Mouse (Mus musculus): ENCODE results near the gene Psme4. TPM values are rescaled to one million over a fixed set of nuclear protein-coding genes. Genes with fewer than 3 reads are reported as not detected.

The Psme4 gene
- 2.1 and 4.9 TPM in 2 replicates for polyA plus RNA-seq (2012; rRNA removed)

DNA sequence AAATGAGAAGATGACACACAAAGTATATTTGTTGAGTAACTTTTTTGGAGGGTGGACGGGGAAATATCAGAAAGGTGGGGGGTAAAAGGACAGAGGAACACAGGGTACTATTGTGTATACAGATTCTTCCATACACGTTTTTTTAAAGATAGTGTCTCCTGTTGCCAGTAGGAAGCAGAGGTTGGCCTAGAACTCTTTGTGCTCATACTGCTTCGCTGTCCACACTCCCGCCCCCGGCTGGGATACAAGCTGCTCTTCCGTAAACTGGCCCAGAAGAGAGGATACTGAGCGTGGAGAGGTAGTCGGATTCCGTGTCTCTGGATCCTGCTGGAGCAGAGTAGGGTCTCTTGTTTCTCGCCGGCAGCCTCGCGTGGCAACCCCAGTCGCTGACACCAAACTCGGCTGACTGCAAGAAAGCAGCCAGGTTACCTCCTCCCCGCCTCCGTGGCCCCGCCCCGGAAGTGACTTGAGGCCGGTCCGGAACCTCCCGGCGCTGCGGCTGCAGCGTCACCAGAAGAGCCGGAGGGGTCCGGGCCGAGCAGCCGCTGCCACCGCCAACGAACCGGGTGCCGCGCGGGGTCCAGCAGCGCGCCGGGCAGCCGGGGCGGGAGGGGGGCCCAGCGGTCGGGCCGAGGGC is at the start of gene Psme4:
Gene Psme4, plus strand, starts transcription at position 460 of the 637 bp plus-strand sequence.
- H3K36me3 ChIP-seq (ENCODE audit: control insufficient read depth, insufficient read depth, low read length): no peaks in the 10 kb centered on the region
- peak within 1 kb of the TSS; percentile 69 for H3K27ac ChIP-seq (ENCODE audit: insufficient read depth, low read depth, low read length)
- H3K4me1 ChIP-seq (ENCODE audit: control insufficient read depth, insufficient read depth, insufficient read length, low read length): no peaks in the 10 kb centered on the region; the same call in 1 of the 2 replicates
- no peaks in the 10 kb centered on the region for H3K27me3 ChIP-seq (ENCODE audit: control insufficient read depth, insufficient read depth, low read length)
- TF ChIP-seq CTCF (IDR thresholded peaks at IDR 0.05; ENCODE audit: extremely low read depth, insufficient read length, insufficient replicate concordance, low read depth, low read length) (no peak), POLR2A (IDR thresholded peaks at IDR 0.05; ENCODE audit: low read depth, low read length) (peak; percentile 79)
- WGBS: 3% methylated on average over 42 of the region's 43 CpGs
- peak within 1 kb of the TSS; percentile 84 for H3K4me3 ChIP-seq (ENCODE audit: low read depth, low read length)

- TF ChIP-seq CTCF (IDR thresholded peaks at IDR 0.05; ENCODE audit: extremely low read depth, insufficient read length, insufficient replicate concordance, low read depth, low read length) (no peak), POLR2A (IDR thresholded peaks at IDR 0.05; ENCODE audit: low read depth, low read length) (no peak)
- Histone ChIP-seq H3K27me3 (ENCODE audit: control insufficient read depth, insufficient read depth, low read length) (no peaks in the 10 kb centered on the region), H3K27ac (ENCODE audit: insufficient read depth, low read depth, low read length) (no peak overlapping the region), H3K4me3 (ENCODE audit: low read depth, low read length) (no peak overlapping the region), H3K4me1 (ENCODE audit: control insufficient read depth, insufficient read depth, insufficient read length, low read length) (no peaks in the 10 kb centered on the region), H3K36me3 (ENCODE audit: control insufficient read depth, insufficient read depth, low read length) (no peaks in the 10 kb centered on the region)
- WGBS: 46% methylated on average over 5 of the region's 5 CpGs
Observed at GRCm38 (mm10) chr11:30723438-30723837, 48.1 kb upstream of the Psme4 start.

DNA sequence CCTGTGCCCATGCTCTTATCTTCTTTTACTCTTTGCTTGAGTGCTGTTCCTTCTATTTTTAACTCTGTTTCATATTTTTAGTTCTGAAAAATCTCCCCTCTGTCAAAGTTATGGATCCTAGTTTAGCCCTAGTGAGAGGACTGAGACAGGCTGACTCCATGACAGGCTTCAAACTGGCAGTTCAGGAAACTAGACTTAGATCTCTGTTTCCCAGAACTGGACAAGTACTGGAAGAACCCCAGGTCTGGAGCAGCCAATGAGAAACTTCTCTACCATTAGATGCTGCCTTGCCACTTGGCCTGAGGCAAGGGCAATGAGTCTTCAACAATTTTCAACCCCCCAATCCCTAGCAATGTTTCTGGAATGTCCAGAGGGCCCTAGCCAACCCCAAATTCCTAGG is 40.8 kb upstream of the Psme4 start:
- H3K27me3 ChIP-seq (ENCODE audit: control insufficient read depth, insufficient read depth, low read length): no peaks in the 10 kb centered on the region
- H3K27ac ChIP-seq (ENCODE audit: insufficient read depth, low read depth, low read length): no peak overlapping the region
- H3K4me3 ChIP-seq (ENCODE audit: low read depth, low read length): no peak overlapping the region
- no peaks in the 10 kb centered on the region for H3K4me1 ChIP-seq (ENCODE audit: control insufficient read depth, insufficient read depth, insufficient read length, low read length)
- no peaks in the 10 kb centered on the region for H3K36me3 ChIP-seq (ENCODE audit: control insufficient read depth, insufficient read depth, low read length)
- no peak for TF ChIP-seq POLR2A (IDR thresholded peaks at IDR 0.05; ENCODE audit: low read depth, low read length)

DNA sequence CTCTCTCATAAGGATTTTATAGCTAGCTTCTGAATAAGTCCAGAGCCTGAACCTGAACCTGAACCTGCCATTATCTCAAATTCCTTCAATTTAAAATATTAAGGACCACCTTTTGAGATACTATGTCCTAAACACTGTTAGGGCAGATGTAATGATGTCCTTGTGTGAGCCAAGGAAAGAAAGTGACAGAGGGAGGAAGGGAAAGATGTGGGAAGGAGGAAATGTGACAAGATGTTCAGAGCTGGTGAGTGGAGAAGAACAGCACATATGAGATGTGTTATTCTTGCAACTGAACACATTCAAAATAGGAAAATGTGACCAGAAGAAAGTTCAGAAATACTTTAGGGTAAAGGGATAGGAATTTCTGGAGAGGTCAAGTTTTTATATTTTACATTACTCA is 38.1 kb upstream of the Psme4 start:
- H3K27me3 ChIP-seq (ENCODE audit: control insufficient read depth, insufficient read depth, low read length): no peaks in the 10 kb centered on the region
- no peak overlapping the region for H3K4me3 ChIP-seq (ENCODE audit: low read depth, low read length)
- H3K4me1 ChIP-seq (ENCODE audit: control insufficient read depth, insufficient read depth, insufficient read length, low read length): no peaks in the 10 kb centered on the region
- TF ChIP-seq CTCF (IDR thresholded peaks at IDR 0.05; ENCODE audit: extremely low read depth, insufficient read length, insufficient replicate concordance, low read depth, low read length): no peak
- no peak for TF ChIP-seq POLR2A (IDR thresholded peaks at IDR 0.05; ENCODE audit: low read depth, low read length)
- no peak overlapping the region for H3K27ac ChIP-seq (ENCODE audit: insufficient read depth, low read depth, low read length)
- H3K36me3 ChIP-seq (ENCODE audit: control insufficient read depth, insufficient read depth, low read length): no peaks in the 10 kb centered on the region

DNA sequence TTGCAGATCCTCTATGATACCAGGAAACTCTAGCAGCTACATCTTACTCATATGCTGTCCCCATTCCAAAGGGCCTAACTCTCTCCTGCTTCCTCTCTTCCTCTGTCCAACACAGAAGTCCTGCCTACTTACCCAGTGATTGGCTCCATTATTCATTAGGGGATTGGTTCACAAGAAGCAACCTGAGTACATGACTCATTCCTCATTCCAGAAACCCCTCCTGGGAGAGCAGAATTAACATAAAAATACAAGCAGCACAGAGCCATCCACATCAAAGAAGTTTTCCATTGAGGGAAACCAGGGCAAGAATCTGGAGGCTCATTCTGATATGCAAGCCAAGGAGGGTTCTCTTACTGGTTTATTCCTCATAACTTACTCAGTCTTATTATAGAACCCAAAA is 27.5 kb upstream of the Psme4 start:
- TF ChIP-seq CTCF (IDR thresholded peaks at IDR 0.05; ENCODE audit: extremely low read depth, insufficient read length, insufficient replicate concordance, low read depth, low read length) (no peak), POLR2A (IDR thresholded peaks at IDR 0.05; ENCODE audit: low read depth, low read length) (no peak)
- no peaks in the 10 kb centered on the region for H3K27me3 ChIP-seq (ENCODE audit: control insufficient read depth, insufficient read depth, low read length)
- H3K4me3 ChIP-seq (ENCODE audit: low read depth, low read length): no peak overlapping the region
- H3K4me1 ChIP-seq (ENCODE audit: control insufficient read depth, insufficient read depth, insufficient read length, low read length): no peaks in the 10 kb centered on the region
- H3K36me3 ChIP-seq (ENCODE audit: control insufficient read depth, insufficient read depth, low read length): no peaks in the 10 kb centered on the region
- no peak overlapping the region for H3K27ac ChIP-seq (ENCODE audit: insufficient read depth, low read depth, low read length)

GRCm38 (mm10) chr11:30748938-30749337 is 22.6 kb upstream of the Psme4 start:
- no peak overlapping the region for H3K4me3 ChIP-seq (ENCODE audit: low read depth, low read length)
- 67% methylated on average over 3 of the region's 3 CpGs for WGBS
- H3K27me3 ChIP-seq (ENCODE audit: control insufficient read depth, insufficient read depth, low read length): no peaks in the 10 kb centered on the region; the same call in 1 of the 2 replicates
- H3K27ac ChIP-seq (ENCODE audit: insufficient read depth, low read depth, low read length): no peak overlapping the region
- H3K4me1 ChIP-seq (ENCODE audit: control insufficient read depth, insufficient read depth, insufficient read length, low read length): no peaks in the 10 kb centered on the region
- TF ChIP-seq CTCF (IDR thresholded peaks at IDR 0.05; ENCODE audit: extremely low read depth, insufficient read length, insufficient replicate concordance, low read depth, low read length): no peak
- TF ChIP-seq POLR2A (IDR thresholded peaks at IDR 0.05; ENCODE audit: low read depth, low read length): no peak
- H3K36me3 ChIP-seq (ENCODE audit: control insufficient read depth, insufficient read depth, low read length): no peaks in the 10 kb centered on the region

DNA sequence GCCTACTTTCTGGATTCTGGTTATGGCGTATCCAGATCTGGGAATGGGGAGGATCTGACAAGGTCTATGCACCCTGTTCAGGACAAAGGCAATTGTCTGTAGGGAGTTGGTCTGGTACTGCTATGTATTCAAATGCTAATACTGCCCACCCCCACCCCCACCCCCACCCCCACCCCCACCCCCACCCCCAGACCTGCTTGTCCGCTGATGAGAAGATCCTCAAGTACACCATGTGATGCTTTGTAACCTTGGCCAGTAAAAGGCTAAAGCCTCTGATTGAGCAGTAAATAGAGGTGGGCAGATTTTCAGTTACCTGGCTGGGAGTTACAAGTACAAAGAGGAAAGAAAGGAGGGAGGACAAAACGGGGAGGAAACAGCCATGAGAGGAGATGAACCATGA is 21.9 kb upstream of the Psme4 start:
- peaks cover under 1% of the 10 kb centered on the region for H3K27me3 ChIP-seq (ENCODE audit: control insufficient read depth, insufficient read depth, low read length)
- TF ChIP-seq POLR2A (IDR thresholded peaks at IDR 0.05; ENCODE audit: low read depth, low read length): no peak
- no peak for TF ChIP-seq CTCF (IDR thresholded peaks at IDR 0.05; ENCODE audit: extremely low read depth, insufficient read length, insufficient replicate concordance, low read depth, low read length)
- no peak overlapping the region for H3K27ac ChIP-seq (ENCODE audit: insufficient read depth, low read depth, low read length)
- 60% methylated on average over 3 of the region's 3 CpGs for WGBS
- no peaks in the 10 kb centered on the region; the same call in 1 of the 2 replicates for H3K4me1 ChIP-seq (ENCODE audit: control insufficient read depth, insufficient read depth, insufficient read length, low read length)
- no peak overlapping the region for H3K4me3 ChIP-seq (ENCODE audit: low read depth, low read length)
- H3K36me3 ChIP-seq (ENCODE audit: control insufficient read depth, insufficient read depth, low read length): no peaks in the 10 kb centered on the region

Measured in small intestine, adult 2 months (tissue).